Mouse (Mus musculus): ENCODE measurements around the gene Cmtm6. TPM values are rescaled to one million over a fixed set of nuclear protein-coding genes. Genes with fewer than 3 reads are reported as not detected.
"Not testable (repeated sequence)": the region's sequence is repeated elsewhere in the genome, so short reads cannot be mapped to it uniquely, and the experiment has no call there.

The Cmtm6 gene
- polyA plus RNA-seq (2012), result 0.04 and 0.07 TPM in 2 replicates

DNA sequence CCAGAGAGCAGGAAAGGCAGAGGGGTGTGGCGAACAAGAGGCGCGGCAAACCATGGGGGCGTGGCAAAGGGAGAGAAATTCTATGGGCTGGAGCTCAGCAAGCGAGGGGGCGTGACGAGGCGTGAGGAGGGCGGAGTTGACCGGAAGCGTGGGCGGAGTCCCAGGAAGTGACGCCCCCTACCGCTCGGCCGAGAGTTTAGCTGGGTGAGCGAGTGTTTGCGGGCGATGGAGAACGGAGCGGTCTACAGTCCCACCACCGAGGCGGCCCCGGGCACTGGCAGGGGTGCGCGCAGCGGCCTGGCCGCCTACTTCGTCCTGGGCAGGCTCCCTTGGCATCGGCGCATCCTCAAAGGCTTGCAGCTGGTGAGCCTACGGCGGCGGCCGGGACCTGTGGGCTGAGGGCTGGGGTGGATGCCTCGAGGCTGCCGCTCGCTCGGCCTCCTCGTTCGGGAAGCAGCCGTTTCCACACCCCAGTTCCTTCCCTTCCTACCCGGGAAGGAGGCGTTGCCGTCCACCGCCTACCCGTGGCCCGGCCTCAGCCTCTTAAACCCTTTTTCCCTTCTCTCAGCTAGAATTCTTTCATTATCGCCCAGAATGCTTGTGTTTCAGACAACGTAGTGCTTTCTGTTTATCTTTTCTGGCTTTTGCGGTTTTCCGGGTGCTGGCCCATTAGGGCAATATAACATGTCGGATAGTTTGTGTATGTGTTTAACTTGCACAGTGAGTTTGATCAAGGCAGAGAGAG, at the start of gene Cmtm6:
TSS of gene Cmtm6 (plus strand) at position 106 of the 745 bp plus-strand sequence.
- Histone ChIP-seq H3K4me1 (ENCODE audit: control insufficient read depth) (peaks cover 68% of the 10 kb centered on the region), H3K36me3 (ENCODE audit: control insufficient read depth) (peaks cover 6% of the 10 kb centered on the region), H3K4me3 (replicated peaks) (peak within 1 kb of the TSS; percentile 95), H3K9me3 (ENCODE audit: control insufficient read depth, low read length) (no peaks in the 10 kb centered on the region), H3K27me3 (ENCODE audit: control insufficient read depth) (no peaks in the 10 kb centered on the region)
- TF ChIP-seq GATA1 (IDR thresholded peaks at IDR 0.05; ENCODE audit: low read length) (no peak), TAL1 (IDR thresholded peaks at IDR 0.05; ENCODE audit: low read length) (no peak)

DNA sequence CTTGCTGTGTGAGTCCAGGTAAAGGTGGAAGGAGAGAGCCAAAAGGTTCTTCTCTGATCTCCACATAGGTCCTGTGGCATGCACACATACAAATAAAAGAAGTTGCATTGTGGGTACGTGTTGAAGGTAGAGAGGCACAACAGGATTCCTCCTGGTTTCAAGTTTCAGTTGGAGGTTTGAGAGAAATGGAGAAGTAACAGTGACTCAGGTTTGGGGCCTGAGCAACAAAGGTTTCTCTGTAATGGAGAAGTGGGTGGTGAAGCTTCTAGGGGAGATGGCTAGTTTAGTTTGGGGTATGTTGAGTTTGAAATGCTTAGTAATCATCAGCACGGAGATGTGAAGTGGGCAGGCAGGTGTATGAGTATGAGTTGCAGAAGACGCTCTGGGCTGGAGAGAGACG, 48.7 kb upstream of the Cmtm6 start:
- Histone ChIP-seq H3K4me1 (ENCODE audit: control insufficient read depth) (no peaks in the 10 kb centered on the region; the same call in 1 of the 2 replicates), H3K4me3 (replicated peaks) (no peak overlapping the region), H3K27me3 (ENCODE audit: control insufficient read depth) (no peaks in the 10 kb centered on the region), H3K36me3 (ENCODE audit: control insufficient read depth) (no peaks in the 10 kb centered on the region), H3K9me3 (ENCODE audit: control insufficient read depth, low read length) (peaks cover 3% of the 10 kb centered on the region)
- TF ChIP-seq GATA1 (IDR thresholded peaks at IDR 0.05; ENCODE audit: low read length) (no peak), TAL1 (IDR thresholded peaks at IDR 0.05; ENCODE audit: low read length) (no peak)

DNA sequence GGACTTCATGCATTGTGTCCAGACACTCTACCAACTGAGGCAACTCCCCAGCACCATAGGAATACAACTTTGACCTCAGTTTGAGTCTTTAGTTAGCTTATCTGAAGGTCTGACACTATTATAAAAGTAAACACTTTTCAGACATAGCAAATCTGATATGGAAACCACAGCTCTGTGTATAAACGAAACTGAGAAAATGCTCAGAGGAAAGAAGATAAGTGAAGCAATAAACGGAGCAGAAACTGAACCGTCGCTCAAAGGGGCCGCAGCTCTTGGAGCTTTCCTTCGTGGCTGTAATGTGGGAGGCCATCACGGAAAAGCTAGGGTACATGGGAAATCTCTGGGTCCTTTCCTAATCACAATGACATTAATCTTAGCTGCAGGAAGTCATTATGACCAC, 44.7 kb upstream of the Cmtm6 start:
- TF ChIP-seq GATA1 (IDR thresholded peaks at IDR 0.05; ENCODE audit: low read length) (no peak), TAL1 (IDR thresholded peaks at IDR 0.05; ENCODE audit: low read length) (no peak)
- H3K4me3 ChIP-seq (replicated peaks), result no peak overlapping the region
- H3K4me1 ChIP-seq (ENCODE audit: control insufficient read depth), result peaks cover 26% of the 10 kb centered on the region
- peaks cover 9% of the 10 kb centered on the region for H3K36me3 ChIP-seq (ENCODE audit: control insufficient read depth)
- H3K9me3 ChIP-seq (ENCODE audit: control insufficient read depth, low read length), result peaks cover 3% of the 10 kb centered on the region
- no peaks in the 10 kb centered on the region for H3K27me3 ChIP-seq (ENCODE audit: control insufficient read depth)

DNA sequence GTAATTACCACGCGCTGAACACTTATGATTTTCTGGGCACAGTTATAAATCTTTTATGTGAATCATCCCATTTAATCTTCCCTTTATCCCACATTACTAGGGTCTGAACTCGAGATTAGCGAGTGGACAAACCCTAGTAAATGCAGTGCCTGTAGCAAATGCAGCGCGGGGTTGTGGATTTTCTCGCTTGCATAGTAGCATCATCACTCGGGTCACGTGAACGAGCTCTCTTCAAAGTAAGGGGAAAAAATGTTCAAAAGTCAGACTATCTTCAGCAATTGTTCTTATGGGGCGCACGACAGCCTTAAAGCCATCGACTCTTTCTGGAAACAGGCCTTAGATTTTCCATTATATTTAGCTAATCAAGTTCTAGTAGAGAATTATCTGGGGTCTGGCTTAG, 43.3 kb upstream of the Cmtm6 start:
- Histone ChIP-seq H3K36me3 (ENCODE audit: control insufficient read depth) (peaks cover 19% of the 10 kb centered on the region), H3K9me3 (ENCODE audit: control insufficient read depth, low read length) (peaks cover 3% of the 10 kb centered on the region), H3K27me3 (ENCODE audit: control insufficient read depth) (no peaks in the 10 kb centered on the region), H3K4me1 (ENCODE audit: control insufficient read depth) (peaks cover 26% of the 10 kb centered on the region), H3K4me3 (replicated peaks) (peak overlapping the region; percentile 87)
- TF ChIP-seq TAL1 (IDR thresholded peaks at IDR 0.05; ENCODE audit: low read length), result no peak
- TF ChIP-seq GATA1 (IDR thresholded peaks at IDR 0.05; ENCODE audit: low read length), result no peak

DNA sequence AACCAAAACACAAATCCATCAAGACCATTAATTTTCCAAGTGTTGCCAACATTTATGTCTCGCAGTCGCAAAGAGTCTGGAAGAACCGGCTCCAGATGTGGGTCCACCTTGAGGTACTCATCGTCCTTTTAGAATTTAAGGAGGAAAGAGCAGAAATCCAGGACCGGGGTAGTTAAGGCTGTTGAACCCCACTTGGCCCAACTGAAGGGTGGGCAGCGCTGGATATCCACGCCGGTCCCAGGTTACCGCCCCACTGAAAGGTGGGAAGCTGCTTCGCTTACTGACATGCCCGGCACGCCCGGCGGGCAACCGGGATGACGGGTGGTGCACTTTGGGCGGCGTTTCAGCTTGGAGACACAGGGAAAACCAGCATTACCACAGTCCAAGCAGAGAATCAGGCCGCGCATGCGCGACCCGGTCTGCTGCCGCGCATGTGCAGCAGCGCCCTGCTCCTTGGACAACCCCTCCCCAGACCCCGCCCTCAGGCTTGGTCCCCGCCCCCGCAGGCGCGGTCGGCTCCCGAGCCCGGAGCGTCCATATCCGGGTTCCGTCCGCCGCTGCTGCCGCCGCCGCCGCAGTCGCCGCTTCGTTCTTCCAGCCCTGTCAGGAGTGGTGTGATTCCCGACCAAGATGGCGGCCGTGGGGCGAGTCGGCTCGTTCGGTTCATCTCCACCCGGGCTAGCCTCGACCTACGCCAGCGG, 42.5 kb upstream of the Cmtm6 start, which contains the start of gene Dync1li1:
TSS of gene Dync1li1 (plus strand) at position 539 of the 701 bp plus-strand sequence.
- H3K4me3 ChIP-seq (replicated peaks), result peak within 1 kb of the TSS; percentile 87
- no peaks in the 10 kb centered on the region for H3K27me3 ChIP-seq (ENCODE audit: control insufficient read depth)
- peaks cover 23% of the 10 kb centered on the region for H3K36me3 ChIP-seq (ENCODE audit: control insufficient read depth)
- peaks cover 3% of the 10 kb centered on the region for H3K9me3 ChIP-seq (ENCODE audit: control insufficient read depth, low read length)
- no peak for TF ChIP-seq GATA1 (IDR thresholded peaks at IDR 0.05; ENCODE audit: low read length)
- no peak for TF ChIP-seq TAL1 (IDR thresholded peaks at IDR 0.05; ENCODE audit: low read length)
- H3K4me1 ChIP-seq (ENCODE audit: control insufficient read depth), result peaks cover 26% of the 10 kb centered on the region

DNA sequence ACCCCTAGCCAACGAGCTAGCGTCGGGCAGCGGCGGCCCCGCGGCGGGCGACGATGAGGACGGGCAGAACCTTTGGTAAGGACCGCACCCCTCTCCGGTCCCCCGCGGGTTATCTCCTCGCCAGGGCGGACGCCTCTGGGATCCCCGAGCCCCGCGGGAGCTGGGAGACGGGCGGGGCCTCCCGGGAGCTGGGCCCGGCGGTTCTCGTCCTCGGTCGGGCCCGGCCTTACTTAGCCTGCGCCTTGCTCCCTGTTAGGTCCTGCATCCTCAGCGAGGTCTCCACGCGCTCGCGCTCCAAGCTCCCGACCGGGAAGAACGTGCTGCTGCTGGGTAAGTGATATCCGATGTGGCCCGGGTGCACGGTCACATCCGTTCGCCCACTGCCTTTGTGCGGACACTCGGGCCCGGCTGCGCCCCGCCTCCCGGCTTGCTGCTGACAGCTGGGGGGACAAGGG, 41.9 kb upstream of the Cmtm6 start:
- H3K27me3 ChIP-seq (ENCODE audit: control insufficient read depth), result no peaks in the 10 kb centered on the region
- H3K36me3 ChIP-seq (ENCODE audit: control insufficient read depth), result peaks cover 26% of the 10 kb centered on the region
- peak overlapping the region; percentile 87 for H3K4me3 ChIP-seq (replicated peaks)
- peaks cover 26% of the 10 kb centered on the region for H3K4me1 ChIP-seq (ENCODE audit: control insufficient read depth)
- no peak for TF ChIP-seq TAL1 (IDR thresholded peaks at IDR 0.05; ENCODE audit: low read length)
- TF ChIP-seq GATA1 (IDR thresholded peaks at IDR 0.05; ENCODE audit: low read length), result no peak
- H3K9me3 ChIP-seq (ENCODE audit: control insufficient read depth, low read length), result peaks cover 3% of the 10 kb centered on the region

DNA sequence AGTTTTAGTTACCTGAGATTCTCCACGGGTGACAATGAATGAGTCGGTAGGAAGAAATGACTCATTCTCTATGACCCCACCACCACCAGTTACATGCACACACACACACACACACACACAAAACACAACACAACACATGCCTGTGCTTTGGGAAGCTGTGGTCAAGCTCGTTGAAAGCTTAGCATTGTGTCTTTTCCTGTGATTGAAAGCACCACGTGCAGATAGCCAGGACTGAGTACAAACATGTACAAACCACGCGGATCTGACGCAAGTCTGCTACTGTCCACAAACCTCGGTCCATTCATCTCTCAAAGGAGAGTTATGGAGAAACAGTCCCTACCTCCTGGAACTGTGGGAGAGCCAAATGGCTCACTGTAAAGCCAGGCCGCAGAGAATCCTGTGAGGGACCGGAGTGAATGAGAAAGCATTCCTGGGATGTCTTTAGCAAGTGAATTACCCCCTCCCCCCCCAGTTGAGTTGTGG, 40.8 kb upstream of the Cmtm6 start:
- H3K36me3 ChIP-seq (ENCODE audit: control insufficient read depth), result peaks cover 32% of the 10 kb centered on the region
- peaks cover 30% of the 10 kb centered on the region for H3K4me1 ChIP-seq (ENCODE audit: control insufficient read depth)
- H3K4me3 ChIP-seq (replicated peaks), result peak overlapping the region; percentile 87
- no peaks in the 10 kb centered on the region for H3K27me3 ChIP-seq (ENCODE audit: control insufficient read depth)
- no peaks in the 10 kb centered on the region for H3K9me3 ChIP-seq (ENCODE audit: control insufficient read depth, low read length)
- TF ChIP-seq TAL1 (IDR thresholded peaks at IDR 0.05; ENCODE audit: low read length) (no peak), GATA1 (IDR thresholded peaks at IDR 0.05; ENCODE audit: low read length) (no peak)

DNA sequence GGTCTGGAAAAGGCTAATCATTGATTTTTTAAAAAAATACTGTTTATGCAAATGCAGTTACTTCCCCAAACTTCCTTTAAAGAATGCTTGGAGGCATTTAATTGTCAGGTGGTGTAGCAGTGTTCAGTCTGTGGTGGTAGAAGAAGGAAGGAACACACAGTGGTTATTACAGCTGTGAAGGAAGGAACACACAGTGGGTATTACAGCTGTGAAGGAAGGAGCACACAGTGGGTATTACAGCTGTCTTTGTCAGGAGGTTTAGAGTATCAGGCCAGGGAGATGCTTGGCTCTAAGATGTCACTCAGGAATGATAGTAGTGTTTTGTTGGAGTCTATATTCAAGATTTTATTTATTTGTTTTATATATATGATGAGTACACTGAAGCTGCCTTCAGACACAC, 39.8 kb upstream of the Cmtm6 start:
- Histone ChIP-seq H3K9me3 (ENCODE audit: control insufficient read depth, low read length) (no peaks in the 10 kb centered on the region), H3K27me3 (ENCODE audit: control insufficient read depth) (no peaks in the 10 kb centered on the region), H3K4me3 (replicated peaks) (no peak overlapping the region), H3K4me1 (ENCODE audit: control insufficient read depth) (peaks cover 30% of the 10 kb centered on the region), H3K36me3 (ENCODE audit: control insufficient read depth) (peaks cover 32% of the 10 kb centered on the region)
- no peak for TF ChIP-seq TAL1 (IDR thresholded peaks at IDR 0.05; ENCODE audit: low read length)

DNA sequence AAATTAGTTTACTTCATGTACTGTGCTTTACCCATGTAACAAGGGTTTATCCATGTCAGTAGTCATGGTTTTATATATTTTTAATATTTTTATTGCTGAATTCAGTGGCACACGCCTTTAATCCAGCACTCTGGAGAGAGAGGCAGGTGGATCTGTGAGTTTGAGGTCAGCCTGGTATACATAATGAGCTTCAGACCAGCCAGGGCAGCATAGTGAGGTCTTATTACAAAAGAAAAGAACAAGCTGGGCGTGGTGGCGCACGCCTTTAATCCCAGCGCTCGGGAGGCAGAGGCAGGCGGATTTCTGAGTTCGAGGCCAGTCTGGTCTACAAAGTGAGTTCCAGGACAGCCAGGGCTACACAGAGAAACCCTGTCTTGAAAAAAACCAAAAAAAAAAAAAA, 35.3 kb upstream of the Cmtm6 start:
- H3K36me3 ChIP-seq (ENCODE audit: control insufficient read depth), result peaks cover 44% of the 10 kb centered on the region

More for the DNA sequence above, 35.3 kb upstream of the Cmtm6 start:
- H3K4me3 ChIP-seq (replicated peaks); H3K9me3 ChIP-seq (ENCODE audit: control insufficient read depth, low read length); H3K27me3 ChIP-seq (ENCODE audit: control insufficient read depth): not testable (repeated sequence)
- H3K4me1 ChIP-seq (ENCODE audit: control insufficient read depth), result peaks cover 12% of the 10 kb centered on the region

Measured in erythroblast, embryonic 14.5 days (primary cell).